Mouse (Mus musculus): ENCODE results near the gene Kif28.
A peak's percentile ranks its signal among the peaks of the same experiment; 100 is the strongest.
"Not testable (repeated sequence)": the region's sequence is repeated elsewhere in the genome, so short reads cannot be mapped to it uniquely, and the experiment has no call there.

Gene Kif28

GRCm38 (mm10) chr1:179705154-179705553, 39.9 kb downstream of the Kif28 start:
- DNase-seq (ENCODE audit: inconsistent age in 2 of 2, low spot score in 1 of 2): peak in 1 of 2 experiments; percentile 39

- DNase-seq (ENCODE audit: inconsistent age in 2 of 2, low spot score in 1 of 2): no peak
These were observed 40.9 kb downstream of the Kif28 start for GRCm38 (mm10) chr1:179704150-179704549.

GRCm38 (mm10) chr1:179689479-179689878, 55.6 kb downstream of the Kif28 start:
- no peak for DNase-seq (ENCODE audit: inconsistent age in 2 of 2, low spot score in 1 of 2)

GRCm38 (mm10) chr1:179688914-179689313, 56.2 kb downstream of the Kif28 start:
- no peak for DNase-seq (ENCODE audit: inconsistent age in 2 of 2, low spot score in 1 of 2)

- no peak for DNase-seq (ENCODE audit: inconsistent age in 2 of 2, low spot score in 1 of 2)
These were observed 56.7 kb downstream of the Kif28 start for GRCm38 (mm10) chr1:179688415-179688814.

- DNase-seq (ENCODE audit: inconsistent age in 2 of 2, low spot score in 1 of 2): no peak
These were observed 57.1 kb downstream of the Kif28 start for GRCm38 (mm10) chr1:179687966-179688365.

- DNase-seq (ENCODE audit: inconsistent age in 2 of 2, low spot score in 1 of 2): no peak
These were observed 57.8 kb downstream of the Kif28 start for GRCm38 (mm10) chr1:179687305-179687704.

GRCm38 (mm10) chr1:179686781-179687180, 58.3 kb downstream of the Kif28 start:
- DNase-seq (ENCODE audit: inconsistent age in 2 of 2, low spot score in 1 of 2): no peak

- no peak for DNase-seq (ENCODE audit: inconsistent age in 2 of 2, low spot score in 1 of 2)
These were observed 58.7 kb downstream of the Kif28 start for GRCm38 (mm10) chr1:179686348-179686747.

GRCm38 (mm10) chr1:179682753-179683152, 62.3 kb downstream of the Kif28 start:
- not testable (repeated sequence) for DNase-seq (ENCODE audit: inconsistent age in 2 of 2, low spot score in 1 of 2)

GRCm38 (mm10) chr1:179679326-179679725, 65.7 kb downstream of the Kif28 start:
- no peak for DNase-seq (ENCODE audit: inconsistent age in 2 of 2, low spot score in 1 of 2)

- no peak for DNase-seq (ENCODE audit: inconsistent age in 2 of 2, low spot score in 1 of 2)
These were observed 68.0 kb downstream of the Kif28 start for GRCm38 (mm10) chr1:179677031-179677430.

GRCm38 (mm10) chr1:179674355-179674754, 70.7 kb downstream of the Kif28 start:
- no peak for DNase-seq (ENCODE audit: inconsistent age in 2 of 2, low spot score in 1 of 2)

- no peak for DNase-seq (ENCODE audit: inconsistent age in 2 of 2, low spot score in 1 of 2)
These were observed 76.1 kb downstream of the Kif28 start for GRCm38 (mm10) chr1:179668836-179669537.

GRCm38 (mm10) chr1:179668013-179668805, 76.9 kb downstream of the Kif28 start, which contains the start of gene Sccpdh:
Sccpdh (plus strand) TSS chr1:179668210.
- DNase-seq (ENCODE audit: inconsistent age in 2 of 2, low spot score in 1 of 2): peak; percentile 93 to 96

- no peak for DNase-seq (ENCODE audit: inconsistent age in 2 of 2, low spot score in 1 of 2)
These were observed 77.6 kb downstream of the Kif28 start for GRCm38 (mm10) chr1:179667450-179667849.

GRCm38 (mm10) chr1:179666971-179667370, 78.1 kb downstream of the Kif28 start:
- DNase-seq (ENCODE audit: inconsistent age in 2 of 2, low spot score in 1 of 2): no peak

- no peak for DNase-seq (ENCODE audit: inconsistent age in 2 of 2, low spot score in 1 of 2)
These were observed 80.7 kb downstream of the Kif28 start for GRCm38 (mm10) chr1:179664309-179664930.

- no peak for DNase-seq (ENCODE audit: inconsistent age in 2 of 2, low spot score in 1 of 2)
These were observed 82.0 kb downstream of the Kif28 start for GRCm38 (mm10) chr1:179663065-179663464.

- peak in 1 of 2 experiments; percentile 13 for DNase-seq (ENCODE audit: inconsistent age in 2 of 2, low spot score in 1 of 2)
These were observed 93.8 kb downstream of the Kif28 start for GRCm38 (mm10) chr1:179651224-179651623.

GRCm38 (mm10) chr1:179650284-179650683, 94.8 kb downstream of the Kif28 start:
- DNase-seq (ENCODE audit: inconsistent age in 2 of 2, low spot score in 1 of 2): peak in 1 of 2 experiments; percentile 19

- peak in 1 of 2 experiments; percentile 12 for DNase-seq (ENCODE audit: inconsistent age in 2 of 2, low spot score in 1 of 2)
These were observed 95.7 kb downstream of the Kif28 start for GRCm38 (mm10) chr1:179649324-179649723.

Measured in adrenal gland, adult (tissue).